Mouse (Mus musculus): ENCODE data around the gene Inpp5e. TPM values are rescaled to one million over a fixed set of nuclear protein-coding genes. Genes with fewer than 3 reads are reported as not detected.
A peak's percentile ranks its signal among the peaks of the same experiment; 100 is the strongest.
"Not testable (repeated sequence)": the region's sequence is repeated elsewhere in the genome, so short reads cannot be mapped to it uniquely, and the experiment has no call there.

Gene Inpp5e
- total RNA-seq, 4 experiments from 2014 or later, result 20.8 to 35.3 (median 24.1) TPM

DNA sequence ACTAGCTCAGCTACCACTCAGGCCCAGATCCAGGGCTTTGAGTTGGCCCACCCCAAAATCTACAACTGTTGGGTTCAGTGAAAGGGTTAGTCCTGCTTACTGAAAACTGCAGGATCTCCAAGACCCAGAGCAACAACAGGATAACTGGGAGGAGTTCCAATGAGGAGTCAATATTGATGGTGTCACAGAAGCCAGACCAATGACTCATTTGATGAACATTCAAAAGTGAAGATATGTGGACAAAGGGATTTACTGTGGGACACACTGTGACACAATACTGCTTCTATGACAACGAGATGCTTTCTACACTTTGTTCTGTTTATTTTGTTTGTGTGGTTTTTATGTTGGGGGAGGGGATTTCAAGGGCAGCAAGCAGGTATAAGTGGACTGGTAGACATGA is 9.1 kb upstream of the Inpp5e start:
- no peak for DNase-seq

DNA sequence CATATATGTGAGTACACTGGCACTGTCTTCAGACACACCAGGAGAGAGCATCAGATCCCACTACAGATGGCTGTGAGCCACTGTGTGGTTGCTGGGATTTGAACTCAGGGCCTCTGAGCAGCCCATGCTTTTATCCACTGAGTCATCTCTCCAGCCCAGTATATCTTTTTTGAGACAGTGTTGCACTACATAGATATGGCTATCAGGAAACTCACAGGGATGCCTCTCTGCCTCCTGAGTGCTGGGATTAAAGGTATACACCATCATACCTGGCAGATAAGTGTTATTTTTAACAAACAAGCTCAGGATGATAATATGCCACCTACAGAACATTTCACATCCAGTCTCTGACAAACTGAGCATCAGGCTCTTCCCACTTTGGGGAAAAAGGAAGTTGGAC is 8.1 kb upstream of the Inpp5e start:
- no peak for DNase-seq

DNA sequence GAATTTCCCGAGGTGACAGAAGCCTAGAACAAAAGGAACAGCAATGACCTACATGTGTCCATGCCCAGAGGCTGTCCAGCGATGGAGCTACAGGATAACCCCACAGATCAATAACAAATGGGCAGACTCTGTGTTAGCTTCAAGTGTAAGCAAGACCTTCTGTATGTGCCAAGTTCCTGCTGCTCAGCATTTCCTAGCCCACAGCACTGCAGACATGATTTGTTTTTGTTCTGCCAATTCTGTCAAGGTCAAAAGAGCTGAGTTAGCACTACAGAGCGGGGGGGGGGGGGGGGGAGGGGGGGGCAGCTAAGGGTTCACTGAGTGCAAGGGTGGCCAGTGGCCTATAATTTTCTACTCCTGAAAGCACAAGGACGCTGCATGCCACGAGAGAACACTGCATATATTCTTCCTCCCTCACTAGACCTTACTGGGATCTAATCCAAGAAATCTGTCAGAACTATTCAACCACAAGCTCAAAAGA is 2.0 kb upstream of the Inpp5e start:
- peak; percentile 69 for DNase-seq

DNA sequence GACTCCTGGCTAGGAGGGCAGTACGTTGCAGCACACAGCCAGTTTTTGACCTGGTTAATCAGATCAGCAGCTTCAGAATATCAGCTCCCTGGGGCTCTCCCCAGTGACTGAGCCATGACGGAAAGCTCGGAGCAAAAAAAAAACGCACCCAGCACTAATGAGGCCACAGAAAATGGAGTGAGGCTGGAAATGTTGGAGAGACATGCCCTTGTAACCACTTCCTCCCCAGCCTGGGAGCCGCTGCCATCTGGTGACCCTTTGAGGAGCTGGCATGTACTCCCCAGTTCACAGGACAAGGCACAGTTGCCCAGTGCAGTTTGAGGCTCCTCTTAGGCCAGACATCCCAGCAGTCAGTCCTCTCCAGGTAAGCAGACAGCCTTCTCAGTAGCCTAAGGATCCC is 1.1 kb upstream of the Inpp5e start:
- DNase-seq, result no peak

DNA sequence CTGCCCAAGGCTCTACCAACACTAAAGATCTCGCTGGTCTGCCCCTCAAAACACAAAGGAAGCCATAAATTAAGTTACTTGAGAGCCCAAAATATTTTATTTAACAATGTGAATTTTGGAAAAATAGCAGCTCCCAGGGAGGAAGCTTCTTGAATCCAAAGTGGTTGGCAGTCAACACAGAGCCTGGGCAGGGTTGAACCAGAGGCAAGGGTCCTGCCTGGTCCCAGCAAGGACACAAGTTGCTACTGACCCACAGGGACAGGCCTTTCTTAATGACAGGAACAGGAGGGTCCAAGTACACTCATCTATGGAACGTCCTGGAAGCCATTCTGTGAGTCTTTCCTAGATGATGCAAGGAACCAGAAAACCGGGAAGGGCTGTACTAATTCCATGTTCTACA is 359 bp upstream of the Inpp5e start:
- DNase-seq, result no peak

DNA sequence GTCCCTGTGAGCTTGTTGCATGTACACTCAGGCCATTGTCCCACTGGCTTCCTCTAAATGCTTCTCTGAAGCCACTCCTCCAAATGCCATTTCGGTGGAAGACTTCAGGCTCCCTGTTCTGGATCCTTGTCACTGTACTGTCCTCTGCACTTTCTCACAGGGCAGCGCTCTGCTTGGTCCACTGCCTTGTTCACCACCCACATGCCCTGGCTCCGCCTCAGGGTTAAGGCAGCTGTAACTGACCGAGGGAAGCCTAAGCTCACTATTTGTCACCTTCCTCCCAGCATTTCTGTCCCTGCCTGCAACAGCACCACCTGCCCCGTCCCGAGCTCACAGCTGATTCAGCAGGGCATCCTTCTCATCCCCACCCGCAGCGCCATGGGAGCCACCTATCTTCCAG is 5.7 kb downstream of the Inpp5e start:
- DNase-seq, result no peak

DNA sequence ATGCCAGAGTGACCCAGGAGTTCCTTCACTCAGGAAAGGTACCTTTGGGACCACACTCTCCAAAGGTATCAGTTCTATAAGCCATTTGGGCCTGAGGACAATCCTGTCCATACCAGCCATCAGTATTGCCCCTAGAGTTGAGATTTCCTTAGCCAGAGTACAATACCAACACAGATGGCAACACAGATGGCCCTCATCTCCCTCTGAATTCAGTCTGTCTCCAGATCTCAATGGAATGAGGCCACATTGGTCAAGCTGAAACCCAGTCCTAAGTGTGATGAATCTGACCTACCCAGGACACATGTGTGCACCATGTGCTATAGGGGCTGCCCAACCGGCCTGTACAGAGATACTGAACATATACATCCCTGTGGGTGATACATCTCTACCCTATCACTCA is 6.7 kb downstream of the Inpp5e start:
- DNase-seq, result no peak

DNA sequence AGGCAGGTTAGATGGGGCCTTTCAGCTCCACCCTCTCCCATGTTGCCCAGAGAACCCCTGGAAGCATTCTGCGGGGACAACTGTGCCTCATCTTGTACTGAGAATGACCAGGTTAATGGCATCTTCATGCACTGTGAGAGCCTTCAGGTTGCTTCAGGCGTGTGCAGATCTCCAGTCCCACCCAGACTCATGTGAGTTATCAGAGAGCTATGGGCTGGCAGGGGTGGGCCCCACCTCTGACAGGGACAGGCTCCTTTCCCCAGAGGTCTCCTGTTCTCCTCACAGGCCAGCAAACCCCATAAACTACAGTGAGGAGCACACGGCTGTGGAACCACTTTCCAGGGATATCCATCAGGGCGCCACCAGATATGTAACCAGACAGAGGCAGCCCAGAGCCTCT is 8.0 kb downstream of the Inpp5e start:
- no peak for DNase-seq

DNA sequence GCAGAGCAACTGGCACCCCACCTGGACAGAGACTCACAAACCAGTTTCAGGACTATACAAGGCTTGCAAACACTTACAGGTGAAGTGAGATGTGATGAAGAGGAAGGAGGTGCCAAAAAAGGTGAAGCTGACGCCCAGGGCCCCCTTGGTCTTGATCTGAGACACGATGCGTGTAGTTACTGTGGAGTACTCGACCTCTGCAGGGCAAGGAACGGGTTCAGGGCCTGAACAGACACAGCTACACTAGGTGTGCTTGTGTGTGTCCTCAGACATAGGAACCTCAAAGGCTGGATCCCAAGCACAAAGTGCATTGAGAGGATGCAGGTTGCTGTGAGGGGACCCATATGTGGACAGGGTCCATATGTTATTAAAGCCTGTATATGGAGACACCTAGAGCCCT is 8.7 kb downstream of the Inpp5e start:
- no peak for DNase-seq

DNA sequence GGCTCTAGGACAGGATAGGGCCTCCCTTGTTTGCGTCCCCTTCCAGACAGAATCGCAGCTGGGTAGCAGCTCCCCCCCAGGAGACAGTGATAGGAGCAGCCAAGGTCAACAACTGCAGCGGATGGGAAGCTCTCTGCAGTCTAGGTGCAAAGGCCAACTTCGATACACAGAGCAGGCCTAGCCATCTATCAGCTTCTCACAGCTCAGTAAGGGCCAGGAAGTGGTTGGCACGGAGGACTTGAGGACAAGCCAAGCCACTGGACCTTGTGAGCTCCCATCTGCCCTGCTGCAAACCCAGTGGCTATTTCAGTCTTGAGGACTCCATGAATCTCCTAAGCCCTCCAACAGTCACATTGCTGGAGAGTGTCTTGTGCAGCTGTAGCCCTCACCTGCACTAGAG is 9.4 kb downstream of the Inpp5e start:
- DNase-seq, result no peak

DNA sequence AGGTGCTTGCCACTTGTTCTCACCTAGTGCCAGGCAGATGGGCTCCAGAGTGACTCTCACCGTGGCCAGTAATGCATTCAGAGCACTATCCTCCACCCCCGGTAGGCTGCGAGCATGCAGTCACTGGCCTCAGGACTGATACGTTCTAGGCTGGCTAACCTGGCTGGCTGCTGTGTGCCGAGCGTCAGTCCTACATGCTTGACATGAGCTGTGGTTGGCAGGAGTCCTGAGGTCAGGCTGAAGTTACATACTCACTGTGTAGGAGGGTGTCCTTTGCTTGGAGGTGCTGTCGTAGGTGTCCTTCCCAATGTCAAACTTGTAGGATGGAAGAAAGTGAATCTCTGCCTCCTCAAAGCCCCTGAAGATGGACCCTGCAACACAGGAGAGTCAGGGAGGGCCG is 10.0 kb downstream of the Inpp5e start:
- DNase-seq, result no peak

DNA sequence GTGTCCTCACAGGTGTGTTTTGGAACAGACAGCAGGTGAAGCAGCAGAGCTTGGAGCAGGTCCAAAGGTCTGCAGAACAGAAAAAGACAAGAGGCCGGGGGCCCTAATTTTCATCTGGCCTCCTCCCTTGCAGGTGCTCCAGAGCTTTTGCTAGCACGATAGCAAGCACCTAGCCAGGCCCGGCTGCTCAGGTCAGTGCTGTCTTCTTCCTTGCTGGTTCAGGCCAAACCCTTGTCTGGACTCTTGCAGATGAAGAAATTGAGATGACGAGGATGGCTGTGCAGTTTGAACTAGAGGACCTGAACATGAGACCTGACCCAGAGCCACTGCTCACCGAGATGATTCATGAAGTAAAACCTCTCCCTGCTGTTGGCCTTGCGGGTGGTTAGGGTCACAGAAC is 17.4 kb downstream of the Inpp5e start:
- no peak for DNase-seq

DNA sequence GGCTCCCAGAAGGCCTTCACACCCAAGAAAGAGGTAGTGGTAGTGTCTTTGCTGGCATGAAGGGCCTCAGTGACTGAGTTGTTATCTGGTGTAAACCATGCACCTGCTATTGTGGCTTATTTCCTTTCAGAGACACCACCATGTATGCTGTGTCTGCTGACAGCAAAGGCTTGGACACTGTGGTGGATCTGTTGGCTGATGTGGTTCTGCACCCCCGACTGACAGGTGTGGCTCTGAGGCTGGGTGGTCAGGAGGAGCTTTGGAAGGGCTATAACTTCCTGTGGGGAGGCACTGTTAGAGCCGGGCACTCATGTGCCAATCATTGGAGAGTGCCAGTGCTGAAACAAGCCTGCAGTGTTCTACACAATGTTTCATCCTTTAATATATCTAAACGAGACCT is 18.0 kb downstream of the Inpp5e start:
- no peak for DNase-seq

DNA sequence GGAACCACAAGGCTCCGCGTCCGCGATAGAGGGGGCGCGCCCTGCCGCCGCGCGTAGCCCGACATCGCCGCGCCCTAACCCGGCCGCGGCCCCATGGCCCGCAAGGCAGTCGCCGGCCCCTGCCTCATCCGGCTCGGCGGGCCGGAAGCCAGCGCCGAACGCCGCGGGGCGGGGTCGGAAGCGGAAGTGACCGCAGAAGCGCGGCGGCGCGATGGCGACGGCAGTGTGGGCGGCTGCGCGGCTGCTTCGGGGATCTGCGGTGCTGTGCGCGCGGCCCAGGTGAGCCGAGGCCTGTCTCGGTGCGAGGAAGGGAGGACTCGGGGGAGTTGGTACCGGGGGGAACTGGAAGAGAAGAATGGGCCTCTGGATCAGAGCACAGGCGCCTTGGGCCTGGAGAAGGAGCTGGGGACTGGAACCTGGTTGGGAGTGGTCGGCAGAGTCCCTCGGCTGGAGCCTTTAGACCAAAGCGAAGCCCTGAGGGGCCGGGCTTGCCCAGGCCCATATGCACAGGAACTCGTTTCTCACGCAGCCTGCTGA is 19.8 kb downstream of the Inpp5e start, which contains the start of the genes Entr1 and Pmpca:
Entr1 (minus strand) TSS at position 163 of the 537 bp plus-strand sequence.
Pmpca (plus strand) TSS at position 186 of the 537 bp plus-strand sequence.
- DNase-seq, result peak; percentile 60

DNA sequence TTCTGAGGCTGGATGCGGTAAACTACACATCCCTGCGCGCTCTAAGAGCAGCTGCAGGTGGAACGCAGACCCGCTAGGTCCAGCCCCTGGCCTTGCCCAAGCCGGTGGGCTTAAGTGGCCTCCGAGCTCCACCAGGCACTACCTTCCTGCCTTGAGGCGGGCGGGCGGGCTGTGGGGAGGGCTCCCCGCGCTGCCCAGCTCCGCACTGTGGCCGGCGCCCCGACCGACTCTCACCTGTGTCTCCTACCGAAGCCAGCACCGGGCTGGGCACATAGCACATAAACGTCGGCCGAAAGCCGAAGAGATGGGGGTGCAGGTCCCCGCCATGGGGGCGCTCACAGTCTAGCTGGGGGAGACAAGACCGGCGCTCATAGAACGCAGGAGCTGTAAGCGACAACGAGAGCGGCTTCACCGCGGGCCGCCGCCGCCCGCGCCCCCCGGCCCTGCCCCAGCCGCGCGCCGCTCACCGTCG is 20.3 kb downstream of the Inpp5e start:
- DNase-seq, result no peak

DNA sequence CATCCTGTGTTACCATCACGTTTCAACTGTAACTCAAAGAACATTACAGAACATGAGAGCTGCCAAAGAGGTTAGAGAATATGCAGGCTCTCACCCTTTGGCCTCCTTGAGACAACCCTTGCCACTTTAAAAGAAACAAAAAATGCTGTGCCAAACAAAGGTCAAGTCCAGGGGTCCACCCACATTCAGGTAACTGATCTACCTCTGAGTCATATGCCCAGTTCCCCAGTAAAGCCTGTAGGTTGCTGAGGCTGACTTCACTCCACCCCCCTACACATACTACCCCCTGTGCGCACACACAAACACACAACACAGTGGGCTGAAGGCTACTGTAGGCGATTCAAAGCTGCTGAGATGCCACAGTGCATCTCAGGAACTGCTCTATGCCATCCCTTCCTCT is 21.3 kb downstream of the Inpp5e start:
- no peak for DNase-seq

DNA sequence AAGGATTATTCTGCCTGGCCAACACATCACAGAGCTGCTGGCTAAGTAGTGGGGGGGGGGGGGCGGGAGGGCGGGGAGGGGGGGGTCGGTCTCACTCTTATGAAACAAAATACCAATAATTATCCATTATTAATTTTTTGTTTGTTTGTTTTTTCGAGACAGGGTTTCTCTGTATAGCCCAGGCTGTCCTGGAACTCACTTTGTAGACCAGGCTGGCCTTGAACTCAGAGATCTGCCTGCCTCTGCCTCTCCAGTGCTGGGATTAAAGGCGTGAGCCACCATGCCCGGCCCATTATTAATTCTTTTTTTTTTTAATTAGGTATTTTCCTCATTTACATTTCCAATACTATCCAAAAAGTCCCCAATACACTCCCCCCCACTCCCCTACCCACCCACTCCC is 28.1 kb downstream of the Inpp5e start:
- not testable (repeated sequence) for DNase-seq

DNA sequence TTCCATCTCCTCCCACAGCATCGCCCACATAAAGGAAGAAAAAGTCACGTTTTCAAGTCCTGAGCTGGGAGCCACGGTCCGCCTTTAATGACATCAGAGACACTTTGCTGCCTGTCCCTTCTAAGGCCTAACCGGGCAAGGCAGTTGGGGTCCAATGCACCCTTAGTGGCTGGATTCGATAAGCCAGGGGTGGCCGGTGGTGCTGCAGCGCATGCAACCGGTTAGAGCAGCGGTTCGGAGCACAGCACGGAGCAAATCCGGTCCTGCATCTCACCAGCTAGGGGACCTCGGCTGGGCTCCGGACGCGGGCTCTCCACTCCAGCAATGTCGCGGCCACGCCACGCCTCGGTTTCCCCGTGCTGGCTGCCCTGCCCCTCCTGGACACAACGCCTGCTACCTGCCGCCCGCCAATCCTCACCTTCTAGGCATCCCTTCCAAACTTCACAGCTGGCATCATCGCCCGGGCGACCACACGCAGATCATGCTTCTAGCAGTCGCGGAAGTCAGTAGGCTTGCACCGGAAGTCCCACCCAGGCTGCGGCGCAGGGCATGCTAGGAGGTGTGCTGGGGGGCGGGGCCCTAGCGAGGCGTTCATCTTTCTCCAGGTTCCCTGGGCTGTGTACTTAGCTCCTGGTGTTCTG is 28.8 kb downstream of the Inpp5e start, which contains the start of gene Snapc4:
Snapc4 (minus strand) TSS at position 523 of the 641 bp plus-strand sequence.
- DNase-seq, result peak; percentile 78

DNA sequence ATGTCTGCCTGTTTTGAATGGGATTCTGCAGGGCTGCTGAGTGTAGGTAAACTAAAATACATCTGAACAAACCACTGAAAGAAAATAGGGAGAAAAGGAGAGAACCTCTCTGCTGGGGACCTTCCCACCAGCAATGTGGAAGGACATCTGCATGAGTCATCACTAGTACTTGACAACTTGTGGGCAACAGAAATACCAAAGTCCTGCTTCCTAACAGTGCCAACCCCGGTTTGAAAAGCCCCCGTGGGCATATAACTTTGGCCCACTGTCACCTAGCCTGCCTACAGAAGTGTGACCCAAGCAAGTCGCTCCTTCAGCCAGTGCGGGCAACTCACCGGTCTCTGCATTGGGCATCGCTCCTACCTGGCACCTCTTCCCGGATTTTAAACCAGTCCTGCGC is 36.6 kb downstream of the Inpp5e start:
- no peak for DNase-seq

DNA sequence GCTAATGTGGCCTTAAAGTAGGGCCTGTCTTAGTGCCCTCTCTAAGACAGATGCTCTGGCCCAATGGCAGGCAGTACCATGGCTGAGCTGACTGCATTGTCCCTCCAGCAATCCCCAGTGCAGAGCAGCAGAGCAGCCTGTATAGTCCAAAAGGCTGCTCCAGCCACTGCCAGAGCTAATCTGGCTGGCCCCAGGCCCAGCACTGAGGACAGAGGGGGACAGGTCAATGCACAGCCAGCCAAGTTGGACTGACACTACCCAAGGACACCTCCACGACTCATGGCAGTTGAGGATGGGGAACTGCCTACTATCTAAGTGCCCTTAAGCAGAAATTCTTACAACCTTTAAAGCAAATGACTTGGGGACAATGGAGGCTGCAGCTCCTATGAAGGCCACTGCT is 40.4 kb downstream of the Inpp5e start:
- DNase-seq, result no peak

DNA sequence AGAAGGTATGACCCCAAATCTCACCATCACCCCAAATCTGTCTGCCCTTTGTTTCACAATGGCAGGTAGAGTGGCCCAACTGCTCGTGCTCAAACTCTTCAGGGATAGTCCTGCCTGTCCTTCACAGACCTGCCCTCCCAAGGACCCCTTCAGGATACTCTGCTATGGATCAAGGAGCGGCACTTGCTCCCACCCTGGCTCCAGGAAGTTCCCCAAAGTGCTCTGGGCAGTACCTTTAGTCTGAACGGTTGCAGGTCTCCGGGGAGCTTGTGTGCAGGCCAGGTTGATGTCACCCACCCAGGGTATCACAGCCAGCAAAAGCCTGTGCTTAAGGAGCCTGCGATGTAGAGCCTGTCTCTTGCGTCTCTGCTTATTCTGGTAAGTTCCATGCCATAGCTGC is 41.1 kb downstream of the Inpp5e start:
- no peak for DNase-seq

DNA sequence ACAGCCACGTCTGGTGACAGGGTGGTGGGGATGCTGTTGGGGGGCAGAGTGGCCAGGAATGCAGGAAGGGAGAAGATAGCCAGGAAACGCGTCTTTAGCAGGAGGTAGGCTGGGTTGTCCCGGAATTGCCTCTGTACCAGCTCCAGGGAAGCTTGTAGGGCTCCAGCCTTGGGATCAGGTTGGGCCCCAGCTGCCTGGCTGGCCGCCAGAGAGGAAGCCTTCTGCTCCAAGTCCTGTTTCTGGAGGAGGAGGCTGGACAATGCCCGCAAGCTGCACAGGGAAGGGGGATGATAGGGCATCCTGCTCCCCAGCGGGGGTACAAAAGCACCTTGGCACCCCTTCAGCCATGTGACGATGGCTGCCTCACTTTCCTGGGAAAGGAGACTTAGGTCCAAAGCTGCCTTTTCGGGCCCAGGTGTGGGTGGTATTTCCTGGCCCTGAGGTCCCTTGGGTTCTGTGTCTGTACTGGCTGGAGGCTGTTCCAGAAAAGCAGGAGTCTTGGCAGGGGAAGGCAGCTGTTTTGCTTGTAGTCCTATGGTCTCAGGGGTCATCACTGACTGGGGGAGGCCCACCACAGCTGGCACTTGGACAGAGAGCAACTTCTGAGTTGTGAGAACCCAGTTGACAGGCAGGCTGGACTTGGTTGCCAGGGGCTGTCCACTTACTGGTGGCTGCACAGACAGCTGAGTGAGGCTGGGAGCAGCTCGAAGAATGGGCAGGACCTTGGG is 44.1 kb downstream of the Inpp5e start:
- no peak for DNase-seq

DNA sequence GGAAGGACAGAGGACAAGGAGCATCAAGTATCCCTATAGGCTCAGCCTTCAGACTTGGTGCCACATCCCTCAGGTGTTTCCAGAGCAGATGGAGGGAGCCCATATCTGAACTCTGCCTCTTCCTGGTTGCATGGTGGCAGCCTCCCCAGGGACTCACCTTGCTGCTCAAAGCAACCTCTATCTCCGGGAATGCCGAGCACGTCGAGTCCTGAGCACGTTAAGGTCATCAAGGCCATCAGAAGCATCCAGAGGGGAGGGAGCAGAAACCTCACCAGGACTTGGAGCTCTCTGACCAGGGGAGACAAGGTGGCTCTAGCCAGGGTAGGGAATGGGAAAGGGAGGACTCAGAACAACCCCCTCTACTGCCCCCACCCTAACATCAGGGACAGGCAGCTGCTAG is 45.5 kb downstream of the Inpp5e start:
- DNase-seq, result no peak

DNA sequence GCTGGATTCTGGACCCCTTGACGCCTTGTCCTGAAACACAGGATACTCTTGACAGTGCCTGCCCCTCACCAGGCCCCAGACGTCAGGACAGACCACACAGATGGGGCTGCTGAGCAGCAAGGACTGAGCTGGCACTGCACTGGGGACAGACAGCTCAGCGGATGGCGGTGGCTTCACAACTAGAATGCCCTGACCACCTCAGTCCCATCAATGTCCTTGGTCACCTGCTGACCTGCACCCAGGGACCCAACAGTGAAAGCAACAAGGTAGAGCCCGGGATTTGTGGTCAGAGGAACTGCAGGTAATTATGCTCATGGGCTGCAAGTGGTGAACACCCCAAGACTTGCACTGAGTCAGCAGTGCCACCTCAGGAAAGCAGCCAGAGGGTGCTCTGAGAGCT is 46.0 kb downstream of the Inpp5e start:
- no peak for DNase-seq

Measured in adrenal gland, adult 8-10 months (tissue).